Mouse (Mus musculus): ENCODE measurements around the gene Slc4a1ap.
"Not testable (repeated sequence)": the region's sequence is repeated elsewhere in the genome, so short reads cannot be mapped to it uniquely, and the experiment has no call there.

DNA sequence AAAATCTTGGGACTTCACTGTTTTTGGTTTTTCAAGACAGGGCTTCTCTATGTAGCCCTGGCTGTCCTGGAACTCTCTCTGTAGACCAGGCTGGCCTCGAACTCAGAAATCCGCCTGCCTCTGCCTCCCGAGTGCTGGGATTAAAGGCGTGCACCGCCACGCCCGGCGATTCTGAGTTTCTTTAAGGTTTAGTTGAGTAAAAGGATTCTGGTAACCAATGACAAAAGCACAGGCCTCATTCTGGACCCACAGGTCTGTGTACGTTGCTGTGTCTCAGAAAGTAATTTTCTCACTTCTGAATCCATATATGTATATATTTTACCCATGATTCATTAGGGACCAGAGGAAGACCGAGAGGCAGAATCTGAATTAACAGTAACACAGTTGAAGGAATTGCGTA is 912 bp downstream of the Slc4a1ap start, which contains the start of gene Supt7l:
- TF ChIP-seq POLR2A, CTCF (IDR thresholded peaks at IDR 0.05; ENCODE audit: extremely low read depth, insufficient read depth, low read length): not testable (repeated sequence)
